Mouse (Mus musculus) T-helper 2 cell (primary cell): ENCODE data around the gene Abca12.

Source experiments
- in situ Hi-C: fragments of 300-600 bp; cut with MboI, MseI; formaldehyde crosslinking; loops from one replicate; pipeline ENCODE4 v1.15.1; 2025; ENCODE audit warnings: high pct_unique_total_duplicates

The Abca12 gene

GRCm38 (mm10) chr1:71414810-71415209 lies at the start of gene Abca12:
TSS of gene Abca12 (minus strand) at chr1:71414910.
- in situ Hi-C loops = no loop called here

- in situ Hi-C loops = no loop called here
Measured at GRCm38 (mm10) chr1:71457961-71458360, 43.3 kb upstream of the Abca12 start.

GRCm38 (mm10) chr1:71447424-71447823 lies 32.7 kb upstream of the Abca12 start:
- in situ Hi-C loops = no loop called here

- in situ Hi-C loops = no loop called here
Measured at GRCm38 (mm10) chr1:71421741-71422333, 7.1 kb upstream of the Abca12 start.

- in situ Hi-C loops = no loop called here
Measured at GRCm38 (mm10) chr1:71418467-71418866, 3.8 kb upstream of the Abca12 start.

GRCm38 (mm10) chr1:71417951-71418350 lies 3.2 kb upstream of the Abca12 start:
- in situ Hi-C loops = no loop called here

- in situ Hi-C loops = no loop called here
Measured at GRCm38 (mm10) chr1:71414084-71414483, 626 bp downstream of the Abca12 start.

GRCm38 (mm10) chr1:71413114-71413513 lies 1.6 kb downstream of the Abca12 start:
- in situ Hi-C loops = no loop called here

GRCm38 (mm10) chr1:71407711-71408110 lies 7.0 kb downstream of the Abca12 start:
- in situ Hi-C loops = loop anchor here (10.0 kb wide), 1 partner anchor 307 kb away; no protein-coding TSS in a partner anchor

- in situ Hi-C loops = no loop called here
Measured at GRCm38 (mm10) chr1:71397635-71398034, 17.1 kb downstream of the Abca12 start.

- in situ Hi-C loops = no loop called here
Measured at GRCm38 (mm10) chr1:71396105-71396504, 18.6 kb downstream of the Abca12 start.

GRCm38 (mm10) chr1:71394177-71394576 lies 20.5 kb downstream of the Abca12 start:
- in situ Hi-C loops = no loop called here

- in situ Hi-C loops = no loop called here
Measured at GRCm38 (mm10) chr1:71393489-71393888, 21.2 kb downstream of the Abca12 start.

- in situ Hi-C loops = no loop called here
Measured at GRCm38 (mm10) chr1:71392463-71392862, 22.2 kb downstream of the Abca12 start.

- in situ Hi-C loops = no loop called here
Measured at GRCm38 (mm10) chr1:71386593-71386992, 28.1 kb downstream of the Abca12 start.

- in situ Hi-C loops = no loop called here
Measured at GRCm38 (mm10) chr1:71384098-71384497, 30.6 kb downstream of the Abca12 start.

- in situ Hi-C loops = no loop called here
Measured at GRCm38 (mm10) chr1:71373090-71373489, 41.6 kb downstream of the Abca12 start.

GRCm38 (mm10) chr1:71370266-71370665 lies 44.4 kb downstream of the Abca12 start:
- in situ Hi-C loops = no loop called here

- in situ Hi-C loops = no loop called here
Measured at GRCm38 (mm10) chr1:71367770-71368169, 46.9 kb downstream of the Abca12 start.

- in situ Hi-C loops = no loop called here
Measured at GRCm38 (mm10) chr1:71342861-71343554, 71.7 kb downstream of the Abca12 start.

- in situ Hi-C loops = no loop called here
Measured at GRCm38 (mm10) chr1:71342261-71342594, 72.5 kb downstream of the Abca12 start.

GRCm38 (mm10) chr1:71341370-71342260 lies 73.1 kb downstream of the Abca12 start:
- in situ Hi-C loops = no loop called here
